Mouse (Mus musculus) cerebellum, adult 2 months (tissue): ENCODE measurements around the gene Pax1.

Experiments used
- CTCF ChIP-seq: fragments of 200-500 bp; IDR thresholded peaks from 2 replicates; pipeline ENCODE4 v1.5.1; 2011; ENCODE audit warnings: low read depth, mild to moderate bottlenecking, control low read depth, low read length, moderate library complexity, borderline replicate concordance; ENCODE audit not compliant: insufficient read depth
- POLR2A ChIP-seq: fragments of 200-500 bp; IDR thresholded peaks from 2 replicates; pipeline ENCODE4 v1.6.1; 2011; ENCODE audit warnings: low read length, control low read depth, borderline replicate concordance; ENCODE audit not compliant: insufficient read depth

DNA sequence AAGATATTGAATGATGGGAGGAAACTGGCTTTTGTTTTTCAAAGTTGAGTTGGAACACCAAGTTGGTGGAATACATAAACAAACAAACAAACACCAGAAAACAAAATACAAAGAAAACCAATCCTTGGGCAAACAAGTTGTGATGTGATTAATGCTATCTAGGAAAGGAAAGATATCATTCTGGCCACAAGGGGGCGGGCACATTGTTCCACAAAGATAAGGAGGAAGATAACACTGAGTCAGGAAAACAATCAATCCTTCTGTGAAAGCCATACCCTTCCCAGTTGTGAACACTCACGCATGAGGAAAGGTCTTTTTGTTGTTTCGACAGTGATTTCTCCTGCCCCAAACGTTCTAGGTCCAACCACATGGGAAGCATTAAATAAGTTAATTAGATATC lies 17.2 kb downstream of the Pax1 start:
- peak; percentile 41; the same call in 1 of the 2 replicates for TF ChIP-seq CTCF
- TF ChIP-seq POLR2A, result no peak
